Mouse (Mus musculus): ENCODE results near the gene Lcmt1. TPM values are rescaled to one million over a fixed set of nuclear protein-coding genes. Genes with fewer than 3 reads are reported as not detected.

Lcmt1 gene
- polyA plus RNA-seq, 1 experiment = 0.30 TPM

- H3K36me3 ChIP-seq (ENCODE audit: control insufficient read depth) = peaks cover 73% of the 10 kb centered on the region
- TF ChIP-seq TAL1 (IDR thresholded peaks at IDR 0.05; ENCODE audit: low read length) (no peak), GATA1 (IDR thresholded peaks at IDR 0.05; ENCODE audit: low read length) (no peak)
- H3K4me1 ChIP-seq (ENCODE audit: control insufficient read depth) = no peaks in the 10 kb centered on the region; the same call in 1 of the 2 replicates
- H3K9me3 ChIP-seq (ENCODE audit: control insufficient read depth, low read length) = no peaks in the 10 kb centered on the region
- no peaks in the 10 kb centered on the region for H3K27me3 ChIP-seq (ENCODE audit: control insufficient read depth)
- no peak overlapping the region for H3K4me3 ChIP-seq (replicated peaks)
These were observed 54.7 kb downstream of the Lcmt1 start for GRCm38 (mm10) chr7:123424281-123424680.

- TF ChIP-seq TAL1 (IDR thresholded peaks at IDR 0.05; ENCODE audit: low read length) = no peak
- H3K9me3 ChIP-seq (ENCODE audit: control insufficient read depth, low read length) = no peaks in the 10 kb centered on the region
- H3K36me3 ChIP-seq (ENCODE audit: control insufficient read depth) = peaks cover 66% of the 10 kb centered on the region
- H3K4me3 ChIP-seq (replicated peaks) = no peak overlapping the region
- H3K27me3 ChIP-seq (ENCODE audit: control insufficient read depth) = no peaks in the 10 kb centered on the region
- no peaks in the 10 kb centered on the region; the same call in 1 of the 2 replicates for H3K4me1 ChIP-seq (ENCODE audit: control insufficient read depth)
These were observed 55.7 kb downstream of the Lcmt1 start for GRCm38 (mm10) chr7:123425134-123425757.

- no peaks in the 10 kb centered on the region for H3K9me3 ChIP-seq (ENCODE audit: control insufficient read depth, low read length)
- no peaks in the 10 kb centered on the region for H3K27me3 ChIP-seq (ENCODE audit: control insufficient read depth)
- no peak overlapping the region for H3K4me3 ChIP-seq (replicated peaks)
- no peak for TF ChIP-seq GATA1 (IDR thresholded peaks at IDR 0.05; ENCODE audit: low read length)
- H3K4me1 ChIP-seq (ENCODE audit: control insufficient read depth) = no peaks in the 10 kb centered on the region; the same call in 1 of the 2 replicates
- H3K36me3 ChIP-seq (ENCODE audit: control insufficient read depth) = peaks cover 26% of the 10 kb centered on the region
These were observed 60.2 kb downstream of the Lcmt1 start for GRCm38 (mm10) chr7:123429624-123430410.

GRCm38 (mm10) chr7:123430411-123430705 is 60.8 kb downstream of the Lcmt1 start:
- no peak for TF ChIP-seq TAL1 (IDR thresholded peaks at IDR 0.05; ENCODE audit: low read length)
- TF ChIP-seq GATA1 (IDR thresholded peaks at IDR 0.05; ENCODE audit: low read length) = no peak
- no peaks in the 10 kb centered on the region for H3K9me3 ChIP-seq (ENCODE audit: control insufficient read depth, low read length)
- H3K4me1 ChIP-seq (ENCODE audit: control insufficient read depth) = no peaks in the 10 kb centered on the region; the same call in 1 of the 2 replicates
- H3K36me3 ChIP-seq (ENCODE audit: control insufficient read depth) = peaks cover 23% of the 10 kb centered on the region
- H3K27me3 ChIP-seq (ENCODE audit: control insufficient read depth) = no peaks in the 10 kb centered on the region
- no peak overlapping the region for H3K4me3 ChIP-seq (replicated peaks)

GRCm38 (mm10) chr7:123431206-123431605 is 61.6 kb downstream of the Lcmt1 start:
- Histone ChIP-seq H3K4me1 (ENCODE audit: control insufficient read depth) (no peaks in the 10 kb centered on the region), H3K4me3 (replicated peaks) (no peak overlapping the region), H3K36me3 (ENCODE audit: control insufficient read depth) (peaks cover 18% of the 10 kb centered on the region), H3K27me3 (ENCODE audit: control insufficient read depth) (no peaks in the 10 kb centered on the region), H3K9me3 (ENCODE audit: control insufficient read depth, low read length) (no peaks in the 10 kb centered on the region)
- TF ChIP-seq GATA1 (IDR thresholded peaks at IDR 0.05; ENCODE audit: low read length) = no peak
- TF ChIP-seq TAL1 (IDR thresholded peaks at IDR 0.05; ENCODE audit: low read length) = no peak

GRCm38 (mm10) chr7:123442079-123442478 is 72.5 kb downstream of the Lcmt1 start:
- peaks cover 2% of the 10 kb centered on the region; the same call in 1 of the 2 replicates for H3K27me3 ChIP-seq (ENCODE audit: control insufficient read depth)
- no peaks in the 10 kb centered on the region for H3K9me3 ChIP-seq (ENCODE audit: control insufficient read depth, low read length)
- H3K36me3 ChIP-seq (ENCODE audit: control insufficient read depth) = no peaks in the 10 kb centered on the region
- TF ChIP-seq GATA1 (IDR thresholded peaks at IDR 0.05; ENCODE audit: low read length) (no peak), TAL1 (IDR thresholded peaks at IDR 0.05; ENCODE audit: low read length) (no peak)
- H3K4me3 ChIP-seq (replicated peaks) = no peak overlapping the region
- H3K4me1 ChIP-seq (ENCODE audit: control insufficient read depth) = no peaks in the 10 kb centered on the region

- no peaks in the 10 kb centered on the region for H3K27me3 ChIP-seq (ENCODE audit: control insufficient read depth)
- H3K4me3 ChIP-seq (replicated peaks) = no peak overlapping the region
- peaks cover 23% of the 10 kb centered on the region for H3K4me1 ChIP-seq (ENCODE audit: control insufficient read depth)
- no peaks in the 10 kb centered on the region for H3K9me3 ChIP-seq (ENCODE audit: control insufficient read depth, low read length)
- H3K36me3 ChIP-seq (ENCODE audit: control insufficient read depth) = no peaks in the 10 kb centered on the region
- TF ChIP-seq TAL1 (IDR thresholded peaks at IDR 0.05; ENCODE audit: low read length) (no peak), GATA1 (IDR thresholded peaks at IDR 0.05; ENCODE audit: low read length) (no peak)
These were observed 79.2 kb downstream of the Lcmt1 start for GRCm38 (mm10) chr7:123448794-123449193.

GRCm38 (mm10) chr7:123449676-123450075 is 80.1 kb downstream of the Lcmt1 start:
- no peak overlapping the region for H3K4me3 ChIP-seq (replicated peaks)
- no peaks in the 10 kb centered on the region for H3K9me3 ChIP-seq (ENCODE audit: control insufficient read depth, low read length)
- TF ChIP-seq TAL1 (IDR thresholded peaks at IDR 0.05; ENCODE audit: low read length) (no peak), GATA1 (IDR thresholded peaks at IDR 0.05; ENCODE audit: low read length) (no peak)

GRCm38 (mm10) chr7:123450515-123450914 is 80.9 kb downstream of the Lcmt1 start:
- Histone ChIP-seq H3K36me3 (ENCODE audit: control insufficient read depth) (no peaks in the 10 kb centered on the region), H3K9me3 (ENCODE audit: control insufficient read depth, low read length) (no peaks in the 10 kb centered on the region), H3K4me3 (replicated peaks) (no peak overlapping the region), H3K27me3 (ENCODE audit: control insufficient read depth) (no peaks in the 10 kb centered on the region), H3K4me1 (ENCODE audit: control insufficient read depth) (peaks cover 23% of the 10 kb centered on the region)
- TF ChIP-seq GATA1 (IDR thresholded peaks at IDR 0.05; ENCODE audit: low read length) (no peak), TAL1 (IDR thresholded peaks at IDR 0.05; ENCODE audit: low read length) (no peak)

More at GRCm38 (mm10) chr7:123449676-123450075, 80.1 kb downstream of the Lcmt1 start:
- Histone ChIP-seq H3K36me3 (ENCODE audit: control insufficient read depth) (no peaks in the 10 kb centered on the region), H3K27me3 (ENCODE audit: control insufficient read depth) (no peaks in the 10 kb centered on the region), H3K4me1 (ENCODE audit: control insufficient read depth) (peaks cover 23% of the 10 kb centered on the region)

Measured in erythroblast, embryonic 14.5 days (primary cell).